Mouse (Mus musculus): ENCODE data around the gene Rbfox2.
"Not testable (repeated sequence)": the region's sequence is repeated elsewhere in the genome, so short reads cannot be mapped to it uniquely, and the experiment has no call there.

Rbfox2 gene

DNA sequence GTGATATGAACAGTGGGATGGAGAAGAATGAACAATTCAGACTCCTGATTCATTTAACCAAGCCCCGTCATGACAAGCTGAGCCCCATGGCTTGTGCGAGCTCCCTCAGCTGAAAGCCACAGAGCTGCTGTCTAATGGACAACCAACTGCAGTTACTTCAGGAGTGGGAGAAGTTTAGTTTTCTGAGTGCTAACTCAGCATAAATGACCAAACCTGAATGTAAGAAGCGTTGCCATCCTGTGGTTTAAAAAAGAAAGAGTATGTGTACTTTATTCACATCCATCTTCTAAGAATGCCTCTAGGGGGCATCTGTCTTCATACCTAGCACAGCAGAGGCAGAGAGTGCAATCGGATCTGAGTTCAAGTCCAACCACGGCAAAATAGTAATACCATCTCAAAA lies 35.5 kb downstream of the Rbfox2 start:
- no peak for DNase-seq (ENCODE audit: low spot score)

DNA sequence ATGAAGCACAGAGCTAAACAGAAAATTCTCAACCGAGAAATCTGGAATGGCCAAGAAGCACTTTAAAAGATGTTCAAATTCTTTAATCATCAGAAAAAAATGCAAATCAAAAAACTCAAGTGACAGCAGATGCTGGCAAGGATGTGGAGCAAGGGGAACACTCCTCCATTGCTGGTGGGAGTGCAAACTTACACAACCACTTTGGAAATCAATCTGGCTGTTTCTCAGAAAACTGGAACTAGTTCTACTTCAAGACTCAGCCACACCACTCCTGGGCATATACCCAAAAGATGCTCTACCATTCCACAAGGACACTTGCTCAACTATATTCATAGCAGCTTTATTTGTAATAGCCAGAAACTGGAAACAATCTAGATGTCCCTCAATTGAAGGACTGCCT lies 37.3 kb downstream of the Rbfox2 start:
- not testable (repeated sequence) for DNase-seq (ENCODE audit: low spot score)

GRCm38 (mm10) chr15:77268415-77268814 lies 38.4 kb downstream of the Rbfox2 start:
- no peak for DNase-seq (ENCODE audit: low spot score)

DNA sequence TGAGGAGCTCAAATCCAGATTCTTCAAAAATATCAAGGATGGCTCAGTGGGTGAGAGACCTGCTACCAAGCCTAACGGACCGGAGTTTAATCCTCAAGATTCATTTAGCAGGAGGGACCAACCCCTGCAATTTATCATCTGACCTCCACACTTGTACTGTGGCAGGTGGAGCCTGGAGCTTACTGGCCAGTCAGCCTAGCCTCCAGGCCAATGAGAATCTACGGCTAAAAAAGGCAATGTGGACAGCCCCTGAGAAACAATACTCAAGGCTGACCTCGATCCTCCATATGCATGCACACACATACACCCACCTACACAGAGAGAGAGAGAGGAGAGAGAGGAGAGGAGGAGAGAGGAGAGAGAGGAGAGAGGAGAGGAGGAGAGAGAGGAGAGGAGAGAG lies 41.5 kb downstream of the Rbfox2 start:
- no peak for DNase-seq (ENCODE audit: low spot score)

- DNase-seq (ENCODE audit: low spot score), result no peak
Observed at GRCm38 (mm10) chr15:77264314-77264713, 42.5 kb downstream of the Rbfox2 start.

GRCm38 (mm10) chr15:77262782-77263181 lies 44.0 kb downstream of the Rbfox2 start:
- DNase-seq (ENCODE audit: low spot score), result no peak

GRCm38 (mm10) chr15:77257437-77258229 lies 49.2 kb downstream of the Rbfox2 start:
- DNase-seq (ENCODE audit: low spot score), result peak; percentile 70

DNA sequence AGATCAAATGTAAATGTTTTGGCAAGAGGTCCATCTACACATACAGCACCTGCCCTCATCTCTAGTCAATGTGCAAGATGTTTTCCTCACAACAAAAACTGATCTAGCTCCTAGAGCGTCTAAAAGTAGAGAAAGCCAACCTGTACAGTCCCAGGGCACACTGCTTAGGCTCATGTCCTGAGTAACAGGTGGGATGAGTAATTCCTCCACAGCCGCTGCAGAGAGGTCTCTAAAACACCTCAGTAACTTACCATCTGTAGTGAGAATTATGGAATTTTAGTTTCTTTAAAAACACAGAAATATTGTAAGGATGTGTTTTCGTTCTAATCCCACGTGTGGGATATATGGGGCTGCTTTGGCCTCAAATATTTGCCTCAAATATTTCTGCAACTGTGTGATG lies 50.0 kb downstream of the Rbfox2 start:
- DNase-seq (ENCODE audit: low spot score), result no peak

GRCm38 (mm10) chr15:77254636-77255035 lies 52.2 kb downstream of the Rbfox2 start:
- DNase-seq (ENCODE audit: low spot score), result peak; percentile 29

DNA sequence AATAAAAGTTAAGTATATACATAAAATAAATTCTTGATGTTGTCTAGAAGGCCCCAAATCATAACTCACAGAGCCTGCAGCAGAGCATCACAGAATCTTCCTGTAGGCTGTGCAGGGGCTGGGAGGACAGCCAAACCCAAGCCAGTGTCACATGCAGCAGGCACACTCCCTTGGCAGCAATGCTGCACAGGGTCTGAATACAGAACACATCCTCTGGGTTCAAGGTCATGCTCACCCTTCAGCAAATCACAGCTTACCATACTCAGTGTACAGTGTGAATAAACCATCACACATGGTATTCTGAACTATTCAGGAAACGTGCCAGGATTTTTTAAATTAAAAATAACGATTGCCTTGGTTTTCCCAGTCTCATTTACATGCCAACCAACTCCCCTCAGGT lies 52.7 kb downstream of the Rbfox2 start:
- DNase-seq (ENCODE audit: low spot score), result no peak

GRCm38 (mm10) chr15:77251706-77252105 lies 55.1 kb downstream of the Rbfox2 start:
- DNase-seq (ENCODE audit: low spot score), result no peak

- DNase-seq (ENCODE audit: low spot score), result no peak
Observed at GRCm38 (mm10) chr15:77250806-77251205, 56.0 kb downstream of the Rbfox2 start.

DNA sequence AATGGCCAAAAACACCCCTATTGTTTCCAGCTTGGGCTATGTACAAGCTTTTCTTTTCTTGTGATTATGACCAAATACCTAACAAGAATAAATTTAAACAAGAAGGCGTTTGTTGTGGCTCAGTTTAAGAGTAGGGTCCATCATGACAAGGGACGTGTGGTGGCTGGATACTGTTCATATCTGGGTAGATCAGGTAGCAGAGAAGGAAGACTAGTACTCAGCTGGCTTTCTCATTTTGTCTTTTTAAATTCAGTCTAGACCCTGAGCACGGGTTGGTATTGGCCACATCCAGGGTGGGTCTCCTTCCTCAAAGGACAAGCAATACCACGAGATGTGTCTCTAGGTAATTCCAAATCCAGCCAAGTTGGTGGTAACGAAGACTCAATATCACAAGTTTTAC lies 57.4 kb downstream of the Rbfox2 start:
- no peak for DNase-seq (ENCODE audit: low spot score)

GRCm38 (mm10) chr15:77245418-77246365 lies 61.1 kb downstream of the Rbfox2 start:
- peak; percentile 70 for DNase-seq (ENCODE audit: low spot score)

DNA sequence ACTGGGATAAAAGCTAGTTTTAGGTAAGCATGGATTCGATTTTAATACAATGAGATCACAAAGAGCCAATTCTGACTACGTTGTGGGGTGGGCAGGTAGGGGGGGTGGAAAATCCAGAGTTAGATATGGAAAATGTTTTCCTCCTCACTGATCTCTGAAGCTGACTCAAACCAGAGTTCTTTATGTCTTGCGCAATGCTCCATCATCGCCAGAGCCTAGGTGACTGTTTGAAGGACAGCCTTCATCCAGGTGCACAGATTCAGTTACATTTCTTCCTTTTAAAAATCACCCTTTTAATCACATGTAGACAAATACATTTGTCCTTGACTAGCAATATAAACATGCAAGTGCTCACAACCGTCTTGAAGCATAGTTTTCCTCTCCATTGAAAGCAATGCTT lies 62.2 kb downstream of the Rbfox2 start:
- DNase-seq (ENCODE audit: low spot score), result no peak

- DNase-seq (ENCODE audit: low spot score), result no peak
Observed at GRCm38 (mm10) chr15:77243876-77244560, 62.8 kb downstream of the Rbfox2 start.

- DNase-seq (ENCODE audit: low spot score), result no peak
Observed at GRCm38 (mm10) chr15:77240607-77241006, 66.2 kb downstream of the Rbfox2 start.

DNA sequence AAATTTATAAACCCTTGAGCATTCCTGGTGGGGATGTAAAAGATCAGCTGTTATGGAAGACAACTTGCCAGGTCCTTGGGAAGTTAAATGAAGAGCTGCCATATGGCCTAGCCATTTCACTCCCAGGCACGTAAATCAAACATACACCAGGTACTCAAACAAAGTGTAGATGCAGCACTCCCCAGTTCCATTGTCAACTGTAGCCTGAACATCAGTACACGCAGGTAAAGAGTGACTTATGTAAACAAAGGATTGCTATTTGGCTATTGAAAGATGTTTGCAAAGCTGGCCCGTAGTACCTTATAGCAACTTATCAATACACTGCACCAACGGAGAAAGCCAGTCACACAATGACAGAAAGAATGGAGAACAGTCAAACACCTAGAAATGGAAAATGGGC lies 67.2 kb downstream of the Rbfox2 start:
- no peak for DNase-seq (ENCODE audit: low spot score)

DNA sequence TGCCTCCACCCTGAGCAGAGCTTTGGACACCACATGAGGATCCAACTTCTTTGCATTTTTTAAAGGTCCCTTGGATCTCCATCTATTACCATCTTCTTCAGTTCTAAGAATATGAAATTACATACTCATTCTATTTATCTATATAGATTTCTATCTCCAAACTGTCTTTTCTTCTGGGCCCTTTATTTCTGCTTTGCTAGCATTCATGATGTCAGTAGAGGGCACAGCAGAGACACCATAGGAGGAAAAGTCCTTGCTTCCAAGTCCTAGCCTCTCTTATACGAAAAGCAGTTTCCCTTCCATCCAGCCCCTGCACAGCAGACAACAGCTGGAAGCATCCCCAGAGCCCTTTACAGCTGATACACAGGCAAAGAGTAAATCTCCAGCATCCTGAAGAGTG lies 69.1 kb downstream of the Rbfox2 start:
- no peak for DNase-seq (ENCODE audit: low spot score)

GRCm38 (mm10) chr15:77236055-77236567 lies 70.7 kb downstream of the Rbfox2 start:
- DNase-seq (ENCODE audit: low spot score), result no peak

- DNase-seq (ENCODE audit: low spot score), result no peak
Observed at GRCm38 (mm10) chr15:77235551-77235950, 71.3 kb downstream of the Rbfox2 start.

- peak; percentile 67 for DNase-seq (ENCODE audit: low spot score)
Observed at GRCm38 (mm10) chr15:77234296-77234695, 72.5 kb downstream of the Rbfox2 start.
